Mouse (Mus musculus) liver, embryonic 12.5 days (tissue): ENCODE results near the gene Asf1a. TPM values are rescaled to one million over a fixed set of nuclear protein-coding genes. Genes with fewer than 3 reads are reported as not detected.

ENCODE experiments used
- ATAC-seq: fragments of 200-750 bp; cut with Nextera tagmentation; 2 replicates; pipeline ENCODE4 v1.8.0; 2017; ENCODE audit warnings: moderate number of reproducible peaks, mild to moderate bottlenecking, moderate library complexity
- H3K27ac ChIP-seq: fragments of 300-500 bp; sonication (generic); 2 replicates; pipeline ENCODE4 v1.5.1; 2016; ENCODE audit warnings: mild to moderate bottlenecking
- H3K27me3 ChIP-seq: fragments of 300-500 bp; sonication (generic); replicated peaks from 2 replicates; pipeline ENCODE4 v1.6.1; 2016; ENCODE audit warnings: mild to moderate bottlenecking, moderate library complexity
- H3K36me3 ChIP-seq: fragments of 300-500 bp; sonication (generic); 2 replicates; pipeline ENCODE4 v1.6.1; 2016; ENCODE audit warnings: mild to moderate bottlenecking, moderate library complexity
- H3K4me1 ChIP-seq: fragments of 300-500 bp; sonication (generic); 2 replicates; pipeline ENCODE4 v1.6.1; 2016
- H3K4me2 ChIP-seq: fragments of 300-500 bp; sonication (generic); 2 replicates; pipeline ENCODE4 v1.6.1; 2016; ENCODE audit warnings: mild to moderate bottlenecking, moderate library complexity
- H3K4me3 ChIP-seq: fragments of 300-500 bp; sonication (generic); 2 replicates; pipeline ENCODE4 v1.5.1; 2016; ENCODE audit warnings: mild to moderate bottlenecking, moderate library complexity
- H3K9ac ChIP-seq: fragments of 300-500 bp; sonication (generic); 2 replicates; pipeline ENCODE4 v1.6.1; 2016; ENCODE audit warnings: mild to moderate bottlenecking, moderate library complexity
- H3K9me3 ChIP-seq: fragments of 300-500 bp; sonication (generic); replicated peaks from 2 replicates; pipeline ENCODE4 v1.6.1; 2016; ENCODE audit warnings: mild to moderate bottlenecking, moderate library complexity
- WGBS: fragments of 180-500 bp; shearing (Covaris S2); methylation state at CpG from one replicate; pipeline ENCODE4 v1.1.7; 2016; ENCODE audit not compliant: insufficient replicate concordance; 5-methylcytosine and 5-hydroxymethylcytosine counted together
- polyA plus RNA-seq: library from polyadenylated mRNA; unstranded; fragments of >200 nt; fragmentation: Nextera tagmentation; extraction: Ambion mirVana; gene quantifications from 2 replicates; pipeline ENCODE4 v1.2.1, GENCODE M21; 2016

Asf1a gene
- polyA plus RNA-seq = 135 and 137 TPM in 2 replicates

DNA sequence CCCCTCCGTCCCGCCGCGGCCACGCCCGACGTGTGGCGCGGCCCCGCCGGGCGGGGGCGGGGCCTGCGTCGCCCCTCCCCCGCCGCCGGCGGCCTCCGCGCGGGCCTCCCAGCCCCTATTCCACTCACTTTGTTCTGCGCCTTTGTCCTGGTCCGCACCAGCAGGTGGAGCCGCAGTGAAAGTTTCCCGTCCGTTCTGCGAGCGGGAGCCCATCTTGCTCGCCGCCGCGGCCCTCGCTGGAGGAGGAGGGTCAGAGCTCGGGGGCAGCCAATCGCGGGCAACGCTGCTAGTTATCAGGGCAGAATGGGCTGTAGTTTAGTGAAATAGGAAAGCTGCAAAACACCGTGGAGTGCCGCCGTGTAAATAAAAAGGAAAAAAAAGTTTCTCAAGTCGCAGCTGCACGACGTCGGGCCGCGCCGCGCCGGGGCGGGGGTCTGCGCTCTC lies at the start of gene Asf1a:
Gene Asf1a (plus strand): TSS at position 81 of the 444 bp plus-strand sequence.
- no peaks in the 10 kb centered on the region for H3K27me3 ChIP-seq
- under 1% methylated on average over 52 of the region's 52 CpGs for WGBS

GRCm38 (mm10) chr10:53562001-53562400 lies 34.6 kb upstream of the Asf1a start:
- no peaks in the 10 kb centered on the region for H3K27me3 ChIP-seq
- no peak overlapping the region for H3K9ac ChIP-seq
- no peak for ATAC-seq
- no peak overlapping the region for H3K4me2 ChIP-seq
- H3K27ac ChIP-seq = no peak overlapping the region
- no peaks in the 10 kb centered on the region for H3K9me3 ChIP-seq
- WGBS = 66% methylated on average over 5 of the region's 5 CpGs
- peaks cover 9% of the 10 kb centered on the region; the same call in 1 of the 2 replicates for H3K36me3 ChIP-seq
- H3K4me3 ChIP-seq = no peak overlapping the region
- H3K4me1 ChIP-seq = no peaks in the 10 kb centered on the region

More for the DNA sequence above, at the start of gene Asf1a:
- H3K9ac ChIP-seq = peak within 1 kb of the TSS; percentile 99
- peak within 1 kb of the TSS; percentile 95 for H3K4me2 ChIP-seq
- peaks cover 43% of the 10 kb centered on the region for H3K4me1 ChIP-seq
- peak within 1 kb of the TSS; percentile 94 for H3K4me3 ChIP-seq
- H3K36me3 ChIP-seq = peaks cover 25% of the 10 kb centered on the region
- no peaks in the 10 kb centered on the region for H3K9me3 ChIP-seq
- peak within 1 kb of the TSS; percentile 100 for H3K27ac ChIP-seq
- ATAC-seq = peak; percentile 96

- Histone ChIP-seq H3K4me3 (no peak overlapping the region), H3K4me1 (no peaks in the 10 kb centered on the region), H3K36me3 (0 out of 2 replicates have a peak, but pooled peaks cover 9% of the 10 kb centered on the region), H3K9me3 (no peaks in the 10 kb centered on the region), H3K4me2 (no peak overlapping the region), H3K27ac (no peak overlapping the region), H3K9ac (no peak overlapping the region), H3K27me3 (no peaks in the 10 kb centered on the region)
- 83% methylated on average over 2 of the region's 2 CpGs for WGBS
- no peak for ATAC-seq
These were observed 31.0 kb upstream of the Asf1a start for GRCm38 (mm10) chr10:53565538-53565937.

DNA sequence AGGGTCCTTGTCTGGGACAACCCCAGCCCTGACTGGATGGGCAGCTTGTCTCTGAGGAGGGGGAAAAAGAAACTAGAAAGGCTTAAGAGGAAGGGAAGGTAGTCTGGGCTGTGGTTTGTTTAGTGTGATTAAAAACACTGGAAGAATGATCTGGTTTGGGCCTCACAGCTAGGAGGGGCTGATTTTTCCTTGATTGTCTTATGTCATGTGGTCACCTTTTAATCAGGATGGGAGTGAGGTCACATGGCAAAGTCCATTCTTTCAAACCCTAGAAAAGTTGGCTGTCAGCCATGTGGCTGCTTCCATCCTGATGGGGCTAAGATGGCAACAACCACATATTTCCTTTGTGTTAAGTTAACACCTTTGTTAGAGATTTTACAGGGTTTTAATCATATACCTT lies 28.0 kb upstream of the Asf1a start:
- no peaks in the 10 kb centered on the region for H3K27me3 ChIP-seq
- no peak overlapping the region for H3K27ac ChIP-seq
- H3K36me3 ChIP-seq = 0 out of 2 replicates have a peak, but pooled peaks cover 4% of the 10 kb centered on the region
- H3K9me3 ChIP-seq = no peaks in the 10 kb centered on the region
- H3K4me1 ChIP-seq = no peaks in the 10 kb centered on the region
- no peak overlapping the region for H3K4me3 ChIP-seq
- no peak for ATAC-seq
- no peak overlapping the region for H3K9ac ChIP-seq
- H3K4me2 ChIP-seq = no peak overlapping the region

DNA sequence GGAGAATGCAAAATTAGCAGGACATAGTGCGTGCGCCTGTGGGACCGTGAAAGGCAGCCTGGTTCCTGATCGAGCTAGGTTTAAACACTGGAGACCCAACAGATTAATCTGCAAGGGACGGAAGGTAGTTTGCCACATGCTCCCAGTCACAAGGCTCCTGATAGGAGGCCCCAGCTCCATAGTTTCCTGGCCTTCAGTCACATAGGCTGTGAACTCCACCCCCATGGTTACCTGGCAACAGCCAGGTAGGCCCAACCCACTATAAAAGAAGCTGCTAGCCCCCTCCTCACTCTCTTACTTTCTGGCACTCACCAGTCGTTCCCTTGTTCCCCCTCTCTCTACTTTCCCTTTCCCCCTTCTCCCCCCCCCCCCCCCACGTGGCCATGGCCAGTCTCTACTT lies 16.4 kb upstream of the Asf1a start:
- Histone ChIP-seq H3K36me3 (no peaks in the 10 kb centered on the region), H3K9ac (no peak overlapping the region), H3K4me3 (peak overlapping the region; percentile 41; the same call in 1 of the 2 replicates), H3K27me3 (no peaks in the 10 kb centered on the region), H3K27ac (no peak overlapping the region), H3K9me3 (no peaks in the 10 kb centered on the region), H3K4me1 (peaks cover 15% of the 10 kb centered on the region), H3K4me2 (peak overlapping the region; percentile 66)
- WGBS = 43% methylated on average over 7 of the region's 7 CpGs
- peak; percentile 44; the same call in 1 of the 2 replicates for ATAC-seq

- Histone ChIP-seq H3K4me2 (peak overlapping the region; percentile 66), H3K36me3 (no peaks in the 10 kb centered on the region), H3K9ac (no peak overlapping the region; the same call in 1 of the 2 replicates), H3K27ac (no peak overlapping the region), H3K27me3 (no peaks in the 10 kb centered on the region), H3K4me3 (peak overlapping the region; percentile 41), H3K4me1 (peaks cover 15% of the 10 kb centered on the region), H3K9me3 (no peaks in the 10 kb centered on the region)
- WGBS = 21% methylated on average over 13 of the region's 14 CpGs
- peak; percentile 70 for ATAC-seq
These were observed 15.9 kb upstream of the Asf1a start for GRCm38 (mm10) chr10:53580621-53581081.

DNA sequence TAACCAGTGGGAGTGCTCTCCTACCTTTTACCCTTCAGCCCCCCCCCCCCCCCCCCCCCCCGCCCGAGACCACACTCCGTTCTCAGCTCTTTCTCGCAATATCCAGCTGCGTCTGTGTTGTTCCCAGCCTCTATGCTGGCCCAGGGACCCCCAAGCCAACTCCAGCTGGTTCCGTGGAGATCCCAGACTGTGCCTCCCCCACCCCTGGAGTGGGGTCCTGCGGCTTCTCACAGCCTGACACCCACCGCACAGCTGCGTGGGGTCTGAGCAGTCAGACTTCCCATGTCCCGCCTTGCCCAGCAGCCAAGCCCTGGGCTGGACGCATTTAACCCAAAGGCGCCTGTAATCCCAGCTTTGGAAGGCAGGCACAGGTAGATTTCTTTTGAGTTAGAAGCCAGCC lies 15.5 kb upstream of the Asf1a start:
- 46% methylated on average over 7 of the region's 12 CpGs for WGBS
- peak overlapping the region; percentile 66 for H3K4me2 ChIP-seq
- H3K4me1 ChIP-seq = peaks cover 15% of the 10 kb centered on the region
- H3K27ac ChIP-seq = no peak overlapping the region
- H3K27me3 ChIP-seq = no peaks in the 10 kb centered on the region
- peak; percentile 37 for ATAC-seq
- H3K9me3 ChIP-seq = no peaks in the 10 kb centered on the region
- no peak overlapping the region; the same call in 1 of the 2 replicates for H3K9ac ChIP-seq
- no peaks in the 10 kb centered on the region for H3K36me3 ChIP-seq
- peak overlapping the region; percentile 41 for H3K4me3 ChIP-seq

GRCm38 (mm10) chr10:53585777-53586176 lies 10.8 kb upstream of the Asf1a start:
- 66% methylated on average over 3 of the region's 3 CpGs for WGBS

DNA sequence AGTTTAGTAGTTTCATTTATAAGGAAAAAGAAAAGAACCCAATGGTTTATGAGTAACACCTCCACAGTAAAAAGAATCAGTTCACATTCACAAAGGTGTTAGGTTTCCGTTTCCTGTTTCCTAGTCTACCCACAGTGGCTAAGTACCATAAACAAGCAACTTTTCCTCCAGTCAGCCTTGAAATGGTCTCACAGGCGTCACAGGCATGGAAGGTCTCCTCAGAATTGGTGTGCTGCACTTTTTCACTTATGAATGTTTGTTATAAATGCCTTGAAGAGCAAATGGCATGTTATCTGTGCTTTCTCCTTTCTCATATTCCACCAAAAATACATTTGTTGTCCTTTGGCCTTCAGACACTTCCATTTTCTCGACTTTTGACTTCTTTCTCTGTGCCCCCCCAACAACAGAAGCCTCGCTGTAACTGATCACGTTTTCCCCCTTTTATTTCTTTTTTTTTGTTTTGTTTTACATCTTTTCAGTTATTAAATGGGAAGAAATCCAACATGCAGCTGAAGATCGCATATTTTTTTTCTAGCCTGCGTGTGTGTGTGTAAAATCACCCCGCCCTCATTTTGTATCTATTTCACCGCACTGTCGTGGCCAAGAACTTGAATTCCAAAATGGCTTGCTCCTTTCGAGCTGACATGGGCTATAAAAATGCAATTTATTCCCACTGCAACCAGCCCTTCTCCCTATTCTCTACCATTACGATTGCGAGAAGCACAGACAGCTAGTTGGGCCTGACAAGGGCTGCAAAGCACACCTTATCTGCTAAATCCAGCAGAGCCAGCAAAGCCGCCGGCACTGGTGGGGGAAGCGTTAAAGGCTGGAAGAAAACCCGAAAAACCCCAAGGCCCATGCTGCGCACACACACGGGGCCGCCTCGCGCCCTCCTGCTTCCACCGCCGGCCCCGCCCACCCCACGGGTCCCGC lies 547 bp upstream of the Asf1a start:
- WGBS = 6% methylated on average over 27 of the region's 27 CpGs
- H3K4me3 ChIP-seq = peak overlapping the region; percentile 94
- peak overlapping the region; percentile 74 for H3K9ac ChIP-seq
- peaks cover 18% of the 10 kb centered on the region for H3K36me3 ChIP-seq
- H3K27ac ChIP-seq = peak overlapping the region; percentile 100
- peak overlapping the region; percentile 95 for H3K4me2 ChIP-seq
- no peaks in the 10 kb centered on the region for H3K9me3 ChIP-seq
- ATAC-seq = no peak; the same call in 1 of the 2 replicates
- no peaks in the 10 kb centered on the region for H3K27me3 ChIP-seq
- peaks cover 38% of the 10 kb centered on the region for H3K4me1 ChIP-seq

More at GRCm38 (mm10) chr10:53585777-53586176, 10.8 kb upstream of the Asf1a start:
- Histone ChIP-seq H3K36me3 (peaks cover 7% of the 10 kb centered on the region; the same call in 1 of the 2 replicates), H3K9me3 (no peaks in the 10 kb centered on the region), H3K27ac (no peak overlapping the region), H3K4me1 (peaks cover 10% of the 10 kb centered on the region), H3K9ac (no peak overlapping the region), H3K27me3 (no peaks in the 10 kb centered on the region), H3K4me2 (no peak overlapping the region), H3K4me3 (no peak overlapping the region)
- no peak for ATAC-seq

DNA sequence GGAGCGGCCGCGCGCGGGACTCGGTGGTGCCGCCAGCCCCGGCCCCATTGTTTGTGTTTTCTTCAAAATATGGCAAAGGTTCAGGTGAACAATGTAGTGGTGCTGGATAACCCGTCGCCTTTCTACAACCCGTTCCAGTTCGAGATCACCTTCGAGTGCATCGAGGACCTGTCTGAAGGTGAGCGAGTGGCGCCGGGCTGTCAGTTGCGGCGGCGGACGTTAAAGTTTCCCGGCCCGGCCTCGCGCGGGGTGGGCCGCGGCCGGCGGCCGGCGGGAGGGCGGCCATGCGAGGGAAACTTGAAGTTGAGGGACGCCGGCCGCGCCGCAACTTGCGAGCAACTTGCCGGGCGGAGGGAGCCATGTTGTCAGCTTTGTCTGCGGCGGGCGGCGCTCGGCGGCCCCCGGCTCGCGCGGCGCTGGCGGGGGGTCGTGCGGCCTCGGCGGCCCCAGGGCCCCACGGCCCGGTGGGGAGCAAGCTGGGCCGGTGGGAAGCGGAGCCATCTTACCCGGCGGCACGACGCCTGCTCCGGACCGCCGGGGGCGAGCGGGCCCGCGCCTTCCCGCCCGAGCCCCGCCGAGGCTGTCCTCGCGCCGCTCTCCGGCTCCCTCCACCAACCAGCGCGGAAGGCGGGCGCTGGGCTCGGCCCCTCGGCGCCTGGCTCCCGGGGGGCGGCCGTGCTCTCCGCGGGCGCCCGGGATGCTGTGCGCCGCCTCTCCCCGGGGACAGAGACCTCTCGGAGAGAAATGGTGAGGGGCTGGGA lies 744 bp downstream of the Asf1a start:
- peak; percentile 19 for ATAC-seq
- Histone ChIP-seq H3K4me2 (peak overlapping the region; percentile 95), H3K9me3 (no peaks in the 10 kb centered on the region), H3K27me3 (no peaks in the 10 kb centered on the region), H3K4me3 (peak overlapping the region; percentile 94), H3K36me3 (peaks cover 31% of the 10 kb centered on the region), H3K9ac (peak overlapping the region; percentile 99), H3K27ac (peak overlapping the region; percentile 100), H3K4me1 (peaks cover 43% of the 10 kb centered on the region)
- WGBS = under 1% methylated on average over 91 of the region's 99 CpGs

DNA sequence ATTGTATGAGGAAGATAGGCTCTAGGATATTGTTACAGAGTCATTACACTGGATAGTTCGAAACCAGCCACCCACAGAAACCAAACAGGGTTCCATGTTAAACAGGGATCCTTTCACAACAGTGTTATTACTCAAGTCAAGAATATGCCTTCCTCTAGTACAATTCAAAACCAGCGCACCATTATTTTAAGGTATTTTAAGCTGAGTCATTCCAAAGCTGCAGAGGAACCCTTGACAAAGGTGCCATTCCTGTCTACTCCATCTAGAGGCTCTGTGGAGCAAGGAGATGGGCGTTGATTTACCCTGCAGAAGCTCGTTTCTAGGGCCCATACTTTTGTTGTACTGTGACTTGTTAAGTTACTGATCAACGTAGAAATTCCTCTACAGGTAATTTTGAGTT lies 2.3 kb downstream of the Asf1a start:
- peak overlapping the region; percentile 99 for H3K9ac ChIP-seq
- peak overlapping the region; percentile 70 for H3K4me2 ChIP-seq
- no peak for ATAC-seq
- H3K4me1 ChIP-seq = peaks cover 43% of the 10 kb centered on the region
- H3K27ac ChIP-seq = peak overlapping the region; percentile 23; the same call in 1 of the 2 replicates
- H3K27me3 ChIP-seq = no peaks in the 10 kb centered on the region
- peak overlapping the region; percentile 94 for H3K4me3 ChIP-seq
- 29% methylated on average over 5 of the region's 5 CpGs for WGBS
- H3K36me3 ChIP-seq = peaks cover 46% of the 10 kb centered on the region
- H3K9me3 ChIP-seq = no peaks in the 10 kb centered on the region
